Mouse (Mus musculus) ZHBTc4 (cell line): ENCODE measurements at regions not wholly inside any gene's neighbourhood (a gene's known extent, or its start where the extent isn't known, plus 50 kb on each side); places are given as distances from the start of the nearest gene placed in this dataset.
A peak's percentile ranks its signal among the peaks of the same experiment; 100 is the strongest.

Source experiments
- DNase-seq: peaks from one replicate; pipeline ENCODE4 v3.0.0-alpha.2; 2011; ENCODE audit warnings: low read depth, low spot score

- DNase-seq = no peak
Measured at GRCm38 (mm10) chr3:20680944-20681494, 314.0 kb upstream of the Agtr1b start.

GRCm38 (mm10) chr3:20661883-20662282, 294.9 kb upstream of the Agtr1b start:
- no peak for DNase-seq

- peak; percentile 12 for DNase-seq
Measured at GRCm38 (mm10) chr3:20655345-20655744, 288.4 kb upstream of the Agtr1b start.
